Mouse (Mus musculus): ENCODE results near the gene Aldh1b1.

Aldh1b1 gene

DNA sequence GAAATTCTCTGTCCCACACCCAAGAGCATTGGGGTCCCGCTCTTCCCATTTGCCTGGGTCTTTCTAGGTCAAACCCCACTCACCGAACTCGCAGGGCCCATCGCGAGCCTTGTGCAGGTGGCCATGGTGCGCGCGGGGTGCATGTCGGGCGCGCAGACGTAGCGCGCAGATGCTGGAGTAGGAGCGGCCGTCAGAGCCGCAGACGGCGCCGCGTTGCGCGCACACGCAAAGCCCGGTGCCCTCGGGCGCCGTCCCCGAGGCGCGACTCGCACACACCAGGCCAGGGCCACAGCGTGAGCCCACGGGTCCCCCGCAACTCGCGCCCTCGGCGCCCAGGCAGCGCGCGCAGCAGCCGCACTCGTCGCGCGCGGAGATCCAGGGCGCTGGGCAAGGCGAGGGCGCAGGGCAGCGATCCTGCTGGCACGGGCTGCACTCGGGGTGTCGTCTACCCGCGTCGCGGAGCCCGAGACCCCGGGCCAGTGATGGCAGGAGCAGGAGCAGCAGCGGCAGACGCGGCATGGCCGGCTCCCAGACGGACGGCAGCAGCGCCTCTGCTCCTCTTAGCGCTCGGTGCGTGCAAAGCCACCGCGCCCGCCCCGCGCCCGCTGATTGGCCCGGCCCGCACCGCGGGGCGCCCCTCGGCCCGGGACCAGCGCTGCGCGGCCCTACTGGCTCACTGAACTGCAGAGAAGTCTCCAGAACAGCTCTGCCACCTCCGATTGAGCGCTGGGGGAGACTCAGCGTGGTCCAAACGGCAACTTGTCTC, 27.6 kb downstream of the Aldh1b1 start, which contains the start of gene Igfbpl1:
Gene Igfbpl1, minus strand, starts transcription at position 649 of the 766 bp plus-strand sequence.
- DNase-seq = no peak

DNA sequence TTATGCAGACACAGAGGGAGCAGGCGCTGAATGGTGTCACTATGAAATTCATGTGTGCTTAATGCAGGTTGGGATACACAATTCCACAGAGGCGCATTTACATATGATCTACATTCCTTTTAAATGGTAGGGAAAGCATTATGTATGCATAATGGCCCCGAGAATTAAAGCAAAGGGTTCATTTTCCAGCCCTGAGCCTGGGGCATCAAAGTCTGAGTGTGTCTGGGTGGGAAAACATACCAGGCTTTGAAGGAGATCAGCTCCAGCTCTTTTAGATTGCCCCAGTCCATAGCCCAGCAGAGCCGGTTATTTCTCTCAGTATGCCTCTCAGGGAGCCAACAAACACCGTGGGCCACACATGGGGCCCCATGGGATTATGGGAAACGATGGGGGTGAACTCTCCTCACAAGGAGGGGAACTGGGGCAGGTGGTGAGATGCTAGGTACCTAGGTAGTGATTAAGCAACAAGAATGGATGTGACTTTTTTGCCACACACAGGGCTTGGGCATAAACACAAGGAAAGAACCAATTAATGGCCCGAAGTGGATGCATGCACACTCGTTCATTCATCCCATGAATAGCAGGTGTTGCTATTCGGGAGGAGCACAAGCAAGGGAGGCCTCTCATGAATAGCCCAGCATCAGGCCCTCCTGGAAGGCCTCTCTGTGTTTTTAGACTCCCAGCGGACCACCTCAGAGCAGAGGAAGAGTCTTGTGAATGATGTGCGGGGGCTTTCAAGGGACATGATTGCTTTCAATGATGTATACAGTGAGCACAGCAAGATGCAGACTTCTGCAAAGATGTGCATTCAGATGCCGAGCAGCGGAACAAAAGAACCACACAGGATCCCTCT, 31.3 kb downstream of the Aldh1b1 start:
- DNase-seq = no peak

DNA sequence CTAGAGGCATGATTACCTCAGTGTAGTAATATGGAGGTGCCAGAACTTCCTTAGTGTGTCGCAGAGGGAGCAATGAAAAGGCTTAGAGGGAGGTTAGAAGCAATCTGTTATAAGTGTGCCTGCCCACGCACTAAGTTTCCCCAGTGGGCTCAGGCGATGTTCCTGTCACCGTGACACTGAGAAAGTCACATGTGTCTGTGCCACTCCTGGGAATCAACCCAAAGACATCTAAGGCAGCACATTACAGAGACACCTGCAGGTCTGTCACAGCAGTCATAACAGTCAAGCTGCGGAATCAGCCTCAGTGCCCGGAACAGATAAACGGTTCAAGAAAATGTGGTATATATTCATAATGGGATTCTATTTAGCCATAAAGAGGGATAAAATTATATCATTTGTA, 33.2 kb downstream of the Aldh1b1 start:
- DNase-seq = no peak

DNA sequence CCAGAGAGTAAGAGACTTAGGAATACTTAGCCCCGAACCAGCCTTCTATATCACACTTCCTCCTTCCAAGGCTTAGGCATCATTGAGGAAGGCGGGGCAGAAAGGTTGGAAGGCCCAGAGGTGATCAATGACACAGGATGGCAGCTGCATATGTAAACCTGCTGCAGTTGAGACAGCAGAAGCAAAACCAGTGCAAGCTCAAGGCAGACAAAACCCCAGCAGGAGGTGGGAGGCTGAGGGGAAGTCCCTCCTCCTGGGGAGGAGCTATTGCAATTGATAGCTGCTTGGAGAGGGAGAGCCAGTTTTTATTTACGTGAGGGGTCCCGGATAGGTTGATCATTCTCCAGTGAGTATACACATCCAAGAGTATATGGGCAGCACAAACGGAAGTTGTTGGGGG, 34.6 kb downstream of the Aldh1b1 start:
- DNase-seq = no peak

DNA sequence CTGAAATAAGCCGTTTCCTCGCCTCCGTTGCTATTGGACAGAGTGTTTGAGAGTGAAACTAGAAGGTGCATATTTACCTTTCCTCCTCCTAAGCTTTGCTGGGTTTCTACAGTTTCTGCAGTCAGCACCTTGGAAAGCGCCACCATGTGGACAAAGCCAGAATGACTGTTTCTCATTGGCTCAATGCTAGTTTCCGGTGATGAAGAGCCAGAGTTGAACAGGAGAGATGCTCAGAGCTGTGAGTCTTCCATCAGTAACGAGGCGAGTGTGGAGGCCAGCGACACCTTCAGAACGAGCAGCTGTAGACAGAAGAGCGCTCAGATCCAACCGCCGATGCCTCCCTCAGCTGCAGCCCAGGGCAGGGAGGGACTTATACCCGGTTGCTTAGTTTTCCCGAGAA, 45.5 kb downstream of the Aldh1b1 start:
- peak; percentile 31 to 42 for DNase-seq

DNA sequence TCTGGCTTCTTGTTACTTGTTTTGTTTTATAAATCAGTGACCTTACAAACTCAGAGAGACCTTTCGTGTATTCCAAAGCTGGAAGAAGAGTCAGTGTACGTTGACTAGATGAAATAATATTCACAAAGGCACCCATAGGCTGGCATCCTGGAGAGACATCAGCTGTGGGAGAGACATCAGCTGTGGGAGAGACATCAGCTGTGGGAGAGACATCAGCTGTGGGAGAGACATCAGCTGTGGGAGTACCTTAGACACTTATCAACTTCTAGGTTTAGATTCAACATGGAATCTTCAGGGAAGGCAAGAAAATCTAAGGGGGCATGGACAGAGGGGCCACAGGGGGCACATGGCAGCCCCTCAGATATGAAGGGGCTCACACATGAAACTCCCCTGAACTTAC, 47.4 kb downstream of the Aldh1b1 start:
- no peak for DNase-seq

DNA sequence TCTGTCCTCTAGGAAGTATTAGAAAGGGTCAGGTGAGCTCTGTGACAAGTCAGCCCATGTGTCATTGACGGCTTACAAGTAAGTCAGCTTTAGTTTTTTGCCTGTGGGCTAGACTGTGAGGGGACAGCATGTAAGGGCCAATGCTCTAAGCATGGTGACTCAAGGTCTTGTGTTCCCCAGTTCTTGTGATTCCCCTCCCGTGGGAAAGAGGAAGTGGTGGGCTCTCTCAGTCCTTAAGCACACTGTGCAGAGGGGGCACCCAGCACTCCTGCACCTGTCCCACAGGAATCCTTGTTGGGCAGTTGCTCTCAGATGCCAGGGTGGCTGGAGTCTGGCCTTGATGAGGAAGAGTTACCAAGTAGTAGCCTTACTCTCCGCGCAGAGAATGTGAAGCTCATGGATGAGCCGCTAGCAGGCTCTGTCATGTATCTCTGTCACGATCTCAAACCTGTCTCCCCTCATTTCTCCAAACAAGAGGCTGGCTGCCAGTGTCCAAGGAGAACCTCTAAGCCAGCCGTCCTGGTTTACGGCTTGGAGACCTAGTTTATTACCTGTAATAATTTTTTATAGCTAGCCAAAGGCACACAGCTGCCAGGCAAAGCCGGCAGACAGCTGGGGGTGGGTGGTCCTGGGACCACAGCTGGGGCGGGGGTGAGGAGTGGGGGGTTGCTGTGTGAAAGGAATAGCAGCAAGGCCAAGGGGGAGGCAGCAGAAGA, 49.4 kb downstream of the Aldh1b1 start, which contains the start of gene Stra6l:
Gene Stra6l, plus strand, starts transcription at position 556 of the 716 bp plus-strand sequence.
- no peak for DNase-seq

DNA sequence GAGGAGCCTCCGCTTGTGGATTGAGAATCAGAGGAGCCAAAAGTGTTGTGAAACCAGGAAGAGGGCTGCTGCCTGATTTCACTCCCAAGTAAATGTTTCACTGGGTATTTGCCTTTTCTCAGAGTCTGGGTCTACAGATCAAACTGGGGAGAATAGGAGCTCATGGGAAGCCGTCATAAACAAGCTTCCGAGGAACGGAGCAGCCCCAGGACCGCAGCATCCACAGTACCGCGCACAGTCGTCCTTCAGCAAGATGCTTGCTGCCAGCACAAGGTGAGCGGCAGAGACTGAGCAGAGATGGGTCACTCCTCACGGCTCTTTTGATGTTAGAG, 50.0 kb downstream of the Aldh1b1 start:
- no peak for DNase-seq

DNA sequence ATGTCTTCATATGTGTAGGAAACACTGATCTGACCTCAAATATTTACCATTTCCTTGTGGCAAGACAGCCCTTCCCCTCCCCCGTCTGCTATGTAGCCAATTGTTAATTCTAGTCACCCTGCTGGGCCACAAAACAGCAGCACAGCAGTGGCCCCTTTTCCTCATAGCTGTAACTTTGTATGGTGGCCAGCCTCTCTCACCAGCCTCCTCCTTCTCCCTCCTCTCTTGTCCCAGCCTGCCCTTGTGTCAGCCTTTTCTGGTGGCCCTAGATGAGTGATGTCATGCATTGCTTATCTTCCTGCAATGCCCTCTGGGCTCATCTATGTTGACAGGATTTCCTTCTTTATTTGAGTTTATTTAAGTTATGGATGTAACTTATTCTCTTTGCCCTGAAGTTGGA, 50.6 kb downstream of the Aldh1b1 start:
- DNase-seq = no peak

DNA sequence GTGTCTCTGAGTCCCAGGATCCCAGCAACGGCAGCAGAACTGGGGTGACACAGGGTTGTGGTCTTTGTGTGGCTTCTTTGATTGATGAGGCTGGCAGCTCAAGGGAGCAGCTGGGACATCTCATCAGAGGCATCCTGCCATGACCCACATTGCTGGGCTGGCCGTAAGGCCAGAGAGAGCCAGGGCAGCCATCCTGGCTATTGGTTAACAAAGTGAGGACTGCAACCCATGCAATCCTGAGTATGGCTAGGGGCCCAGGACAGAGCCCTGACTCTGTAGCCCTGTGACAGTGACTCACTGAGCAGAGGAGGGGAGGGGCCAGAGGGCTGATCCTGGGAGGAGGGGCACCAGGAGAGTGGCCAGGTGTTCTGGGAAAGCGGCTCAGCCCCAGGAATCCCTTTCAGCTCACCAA, 52.8 kb downstream of the Aldh1b1 start:
- DNase-seq = no peak

DNA sequence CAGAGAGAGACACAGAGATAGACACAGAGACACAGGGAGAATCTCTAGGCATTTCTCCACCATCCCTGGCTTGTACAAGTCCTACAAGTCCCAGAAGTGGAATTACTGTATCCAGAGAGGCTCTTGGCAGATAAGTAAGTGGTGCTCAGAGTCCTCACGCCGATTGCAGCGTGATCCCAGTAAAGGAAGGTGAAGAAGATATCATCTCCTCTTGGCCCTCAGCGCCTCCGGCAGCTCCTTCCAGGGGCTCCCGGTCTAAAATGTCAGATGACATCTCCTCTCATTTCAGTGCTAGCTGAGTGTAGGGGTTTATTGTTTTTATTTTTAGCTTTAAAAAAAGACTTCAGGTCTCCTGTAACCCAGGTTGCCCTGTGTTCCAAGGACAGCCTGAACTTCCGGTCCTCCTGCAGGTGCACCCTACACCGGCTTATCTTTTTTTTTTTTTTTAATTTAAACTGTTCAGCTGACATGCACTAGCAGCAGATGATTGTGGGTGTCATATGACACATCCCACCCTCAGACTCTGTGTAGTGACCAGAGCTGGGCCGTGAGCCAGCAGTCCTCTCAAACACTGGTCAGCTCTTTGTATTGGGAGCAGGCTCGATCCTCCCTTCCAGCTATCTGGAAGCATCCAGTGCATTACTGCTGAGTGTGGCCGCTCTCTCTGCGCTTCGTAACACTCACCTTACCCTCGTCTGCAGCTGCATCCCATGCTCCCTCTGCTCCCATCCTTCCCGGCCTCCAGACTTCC, 54.8 kb downstream of the Aldh1b1 start:
- DNase-seq = no peak

Measured in cerebellum, postnatal 36 days (tissue).